Mouse (Mus musculus) bone marrow, adult 2 months (tissue): ENCODE results near the gene Rgs10. TPM values are rescaled to one million over a fixed set of nuclear protein-coding genes. Genes with fewer than 3 reads are reported as not detected.

ENCODE experiments used
- H3K27ac ChIP-seq: fragments of 200-500 bp; 2 replicates; pipeline ENCODE4 v1.5.1; 2012; ENCODE audit warnings: low read depth, mild to moderate bottlenecking, control low read depth, inconsistent platforms, low read length; ENCODE audit not compliant: control insufficient read depth, poor library complexity, insufficient read depth
- H3K4me1 ChIP-seq: fragments of 200-500 bp; 2 replicates; pipeline ENCODE4 v1.6.1; 2011; ENCODE audit warnings: low read length; ENCODE audit not compliant: control insufficient read depth, insufficient read depth
- H3K4me3 ChIP-seq: fragments of 200-500 bp; replicated peaks from 2 replicates; pipeline ENCODE3; 2011; ENCODE audit warnings: mild to moderate bottlenecking, low read depth, low read length, control low read depth; ENCODE audit not compliant: control insufficient read depth
- CTCF ChIP-seq: fragments of 200-500 bp; IDR thresholded peaks from 2 replicates; pipeline ENCODE4 v1.5.1; 2011; ENCODE audit warnings: low read length, control low read depth; ENCODE audit not compliant: control insufficient read depth, insufficient read depth
- POLR2A ChIP-seq: fragments of 200-500 bp; IDR thresholded peaks from 2 replicates; pipeline ENCODE4 v1.6.1; 2011; ENCODE audit warnings: low read depth, mild to moderate bottlenecking, control low read depth, low read length, borderline replicate concordance; ENCODE audit not compliant: control insufficient read depth
- WGBS: fragments of 180-500 bp; shearing (Covaris S2); methylation state at CpG from one replicate; pipeline ENCODE4 v1.1.7; 2018; 5-methylcytosine and 5-hydroxymethylcytosine counted together
- polyA plus RNA-seq: library from polyadenylated mRNA; stranded (reverse); fragments of >200 nt; gene quantifications from 2 replicates; pipeline ENCODE4 v1.2.4, GENCODE M21; 2011; ENCODE audit warnings: low replicate concordance; ENCODE audit not compliant: missing spikeins, insufficient read depth, insufficient read length

The Rgs10 gene
- polyA plus RNA-seq = 89.2 and 118 TPM in 2 replicates

DNA sequence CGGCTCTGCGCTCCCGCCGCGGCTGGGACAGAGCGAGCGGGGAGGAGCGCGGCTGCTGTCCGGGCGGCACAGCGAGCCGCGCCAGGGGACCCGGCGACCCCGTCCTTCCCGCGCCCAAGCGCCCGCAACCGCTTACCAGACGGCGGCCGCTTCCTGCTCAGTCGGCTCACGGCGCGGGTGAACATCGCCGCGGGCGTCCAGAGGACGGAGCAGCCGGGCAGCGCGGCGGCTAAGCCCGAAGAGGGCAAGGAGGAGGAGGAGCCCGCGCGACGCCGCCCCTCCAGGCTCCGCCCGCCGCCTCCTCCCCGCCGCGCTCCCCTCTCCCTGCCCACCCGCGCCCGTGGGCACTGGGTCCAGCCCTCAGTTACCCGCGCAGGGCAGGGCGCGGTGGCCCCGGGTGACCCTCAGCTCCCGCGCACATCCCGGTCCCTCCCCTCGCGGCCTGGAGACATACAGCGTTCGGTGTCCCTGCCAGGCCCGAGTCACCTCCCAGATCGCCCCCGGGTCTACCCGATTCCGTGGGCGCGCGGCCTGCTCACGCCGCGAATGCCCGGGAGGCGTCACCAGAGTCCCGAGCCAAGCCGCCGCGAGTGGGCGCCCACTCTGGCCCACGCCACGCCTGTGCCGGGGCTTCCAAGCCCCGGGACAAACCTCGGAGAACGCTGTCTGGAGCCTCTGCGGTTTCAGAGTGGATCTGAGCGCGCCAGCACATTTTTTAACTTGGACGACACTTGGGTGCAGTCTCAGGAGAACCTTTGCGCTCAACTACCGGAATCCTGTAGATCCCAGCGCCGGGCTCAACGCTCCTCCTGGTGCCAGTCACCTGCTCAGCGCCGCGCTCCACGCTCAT lies at the start of gene Rgs10:
Gene Rgs10 (minus strand): TSS at position 829 of the 850 bp plus-strand sequence.
- Histone ChIP-seq H3K4me3 (peak within 1 kb of the TSS; percentile 82), H3K27ac (peak within 1 kb of the TSS; percentile 25; the same call in 1 of the 2 replicates), H3K4me1 (no peaks in the 10 kb centered on the region)
- WGBS = under 1% methylated on average over 99 of the region's 102 CpGs
- TF ChIP-seq POLR2A = no peak
- TF ChIP-seq CTCF = no peak

DNA sequence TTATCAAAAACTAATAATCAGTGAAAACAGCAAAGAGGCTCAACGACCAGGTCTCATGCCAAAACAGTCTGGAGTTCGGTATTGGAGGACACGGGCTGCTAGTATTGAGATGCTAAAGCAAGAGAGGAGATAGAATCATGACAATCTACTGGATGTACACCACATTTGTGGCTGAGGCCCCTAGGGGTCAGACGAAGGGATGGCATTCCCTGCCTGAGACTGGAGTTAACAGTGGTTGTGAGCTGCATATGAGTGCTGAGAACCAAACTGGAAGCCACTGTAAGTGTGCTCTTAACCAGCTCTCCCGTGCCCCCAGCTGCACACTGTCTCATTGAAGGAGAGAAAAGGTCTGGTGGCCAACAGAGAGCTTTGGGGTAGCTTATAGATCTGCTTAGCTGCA lies 43.8 kb upstream of the Rgs10 start:
- no peak overlapping the region for H3K4me3 ChIP-seq
- no peak overlapping the region for H3K27ac ChIP-seq
- H3K4me1 ChIP-seq = no peaks in the 10 kb centered on the region; the same call in 1 of the 2 replicates
- 59% methylated on average over 5 of the region's 5 CpGs for WGBS
- TF ChIP-seq CTCF (no peak), POLR2A (no peak)

GRCm38 (mm10) chr7:128461285-128462215 lies 43.0 kb upstream of the Rgs10 start, which contains the start of gene Tial1:
Gene Tial1, minus strand, starts transcription at chr7:128461717.
- Histone ChIP-seq H3K4me1 (no peaks in the 10 kb centered on the region; the same call in 1 of the 2 replicates), H3K27ac (peak within 1 kb of the TSS; percentile 83), H3K4me3 (peak within 1 kb of the TSS; percentile 74)
- under 1% methylated on average over 69 of the region's 69 CpGs for WGBS
- TF ChIP-seq CTCF = no peak
- peak; percentile 92; the same call in 1 of the 2 replicates for TF ChIP-seq POLR2A

DNA sequence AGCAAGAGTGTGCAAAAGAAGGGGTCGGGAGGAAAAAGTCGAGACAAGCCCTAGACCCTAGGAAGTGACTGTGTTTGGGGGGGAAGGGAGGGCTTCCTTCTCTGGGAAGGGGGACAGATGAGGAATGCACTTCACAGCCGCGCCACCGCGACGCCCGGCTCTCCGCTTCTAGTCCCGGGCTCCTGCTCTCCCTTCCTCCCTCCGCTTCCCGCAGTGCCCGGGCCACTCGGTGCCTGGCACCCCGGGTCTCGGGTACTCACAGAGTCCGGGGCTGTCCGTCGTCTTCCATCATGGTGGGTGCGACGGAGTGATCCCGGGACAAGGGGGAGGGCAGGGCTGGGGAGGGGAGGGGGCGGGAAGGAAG lies 42.3 kb upstream of the Rgs10 start:
- H3K4me3 ChIP-seq = peak overlapping the region; percentile 74
- 0% methylated on average over 22 of the region's 23 CpGs for WGBS
- H3K4me1 ChIP-seq = no peaks in the 10 kb centered on the region; the same call in 1 of the 2 replicates
- H3K27ac ChIP-seq = peak overlapping the region; percentile 75
- TF ChIP-seq POLR2A = no peak
- no peak for TF ChIP-seq CTCF

- peak overlapping the region; percentile 74 for H3K4me3 ChIP-seq
- under 1% methylated on average over 36 of the region's 36 CpGs for WGBS
- no peak for TF ChIP-seq CTCF
- peak overlapping the region; percentile 75 for H3K27ac ChIP-seq
- H3K4me1 ChIP-seq = no peaks in the 10 kb centered on the region; the same call in 1 of the 2 replicates
Measured at GRCm38 (mm10) chr7:128460131-128460864, 41.7 kb upstream of the Rgs10 start.

GRCm38 (mm10) chr7:128459791-128460130 lies 41.2 kb upstream of the Rgs10 start:
- H3K27ac ChIP-seq = no peak overlapping the region; the same call in 1 of the 2 replicates
- WGBS = 23% methylated on average over 4 of the region's 4 CpGs
- TF ChIP-seq POLR2A (no peak), CTCF (no peak)
- H3K4me1 ChIP-seq = no peaks in the 10 kb centered on the region; the same call in 1 of the 2 replicates
- peak overlapping the region; percentile 74 for H3K4me3 ChIP-seq

- H3K4me1 ChIP-seq = no peaks in the 10 kb centered on the region; the same call in 1 of the 2 replicates
- H3K4me3 ChIP-seq = no peak overlapping the region
- TF ChIP-seq CTCF = no peak
- no peak overlapping the region for H3K27ac ChIP-seq
Measured at GRCm38 (mm10) chr7:128458011-128458410, 39.5 kb upstream of the Rgs10 start.
